Mouse (Mus musculus): ENCODE measurements at regions not wholly inside any gene's neighbourhood (a gene's known extent, or its start where the extent isn't known, plus 50 kb on each side); places are given as distances from the start of the nearest gene placed in this dataset.

DNA sequence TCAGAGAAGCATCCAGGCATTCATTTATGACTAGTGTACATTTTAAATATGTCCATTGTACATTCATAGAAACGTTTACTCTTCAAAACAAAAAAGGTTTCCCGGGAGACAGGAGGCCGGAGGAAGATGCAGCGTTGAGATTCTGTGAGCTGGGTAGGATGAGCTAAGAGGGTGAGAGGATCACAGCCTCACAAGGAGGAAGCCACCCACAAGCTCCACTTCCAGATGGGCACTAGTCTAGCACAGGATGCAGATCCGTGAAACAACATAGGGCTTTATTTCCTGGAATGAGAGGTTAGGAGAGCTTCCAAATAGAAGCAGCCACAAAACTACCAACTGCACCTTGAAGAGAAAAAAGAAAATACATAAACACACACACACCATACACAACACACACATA, 619.4 kb upstream of the Adam5 start:
- H3K9ac ChIP-seq (ENCODE audit: low read length) = no peak overlapping the region
- 78% methylated on average over 5 of the region's 5 CpGs for WGBS
- H3K4me3 ChIP-seq (ENCODE audit: low read depth, low read length) = no peak overlapping the region
- no peaks in the 10 kb centered on the region for H3K4me1 ChIP-seq (ENCODE audit: control insufficient read depth, insufficient read depth, low read length)
- DNase-seq (ENCODE audit: low spot score, missing footprints) (peak; percentile 28), ATAC-seq (ENCODE audit: low FRiP score) (no peak)
- no peak overlapping the region for H3K27ac ChIP-seq (ENCODE audit: low read depth, low read length)
- H3K4me2 ChIP-seq = no peak overlapping the region
- no peaks in the 10 kb centered on the region for H3K36me3 ChIP-seq (ENCODE audit: control insufficient read depth, insufficient read depth, low read length)
- no peaks in the 10 kb centered on the region for H3K27me3 ChIP-seq (ENCODE audit: control insufficient read depth, insufficient read depth, low read length)
- H3K9me3 ChIP-seq (ENCODE audit: control insufficient read depth, low read length) = no peaks in the 10 kb centered on the region

GRCm38 (mm10) chr8:25441057-25441441, 616.9 kb upstream of the Adam5 start:
- 49% methylated on average over 6 of the region's 6 CpGs for WGBS
- Histone ChIP-seq H3K27ac (ENCODE audit: low read depth, low read length) (no peak overlapping the region), H3K4me3 (ENCODE audit: low read depth, low read length) (no peak overlapping the region), H3K9me3 (ENCODE audit: control insufficient read depth, low read length) (no peaks in the 10 kb centered on the region), H3K36me3 (ENCODE audit: control insufficient read depth, insufficient read depth, low read length) (no peaks in the 10 kb centered on the region), H3K4me1 (ENCODE audit: control insufficient read depth, insufficient read depth, low read length) (no peaks in the 10 kb centered on the region), H3K27me3 (ENCODE audit: control insufficient read depth, insufficient read depth, low read length) (no peaks in the 10 kb centered on the region), H3K4me2 (no peak overlapping the region), H3K9ac (ENCODE audit: low read length) (no peak overlapping the region)
- ATAC-seq (ENCODE audit: low FRiP score) (no peak), DNase-seq (ENCODE audit: low spot score, missing footprints) (peak; percentile 37)

- 32% methylated on average over 13 of the region's 13 CpGs for WGBS
Observed at GRCm38 (mm10) chr8:25440391-25441056, 616.4 kb upstream of the Adam5 start.

GRCm38 (mm10) chr8:25439971-25440370, 615.8 kb upstream of the Adam5 start:
- no peaks in the 10 kb centered on the region for H3K36me3 ChIP-seq (ENCODE audit: control insufficient read depth, insufficient read depth, low read length)
- 70% methylated on average over 12 of the region's 12 CpGs for WGBS
- H3K4me1 ChIP-seq (ENCODE audit: control insufficient read depth, insufficient read depth, low read length) = no peaks in the 10 kb centered on the region
- H3K27ac ChIP-seq (ENCODE audit: low read depth, low read length) = no peak overlapping the region
- H3K9me3 ChIP-seq (ENCODE audit: control insufficient read depth, low read length) = no peaks in the 10 kb centered on the region
- no peak overlapping the region for H3K9ac ChIP-seq (ENCODE audit: low read length)
- no peak for DNase-seq (ENCODE audit: low spot score, missing footprints)
- H3K4me2 ChIP-seq = no peak overlapping the region
- H3K4me3 ChIP-seq (ENCODE audit: low read depth, low read length) = no peak overlapping the region
- no peaks in the 10 kb centered on the region for H3K27me3 ChIP-seq (ENCODE audit: control insufficient read depth, insufficient read depth, low read length)
- no peak for ATAC-seq (ENCODE audit: low FRiP score)

More at GRCm38 (mm10) chr8:25440391-25441056, 616.4 kb upstream of the Adam5 start:
- no peak overlapping the region for H3K9ac ChIP-seq (ENCODE audit: low read length)
- no peaks in the 10 kb centered on the region for H3K9me3 ChIP-seq (ENCODE audit: control insufficient read depth, low read length)
- H3K4me3 ChIP-seq (ENCODE audit: low read depth, low read length) = no peak overlapping the region
- ATAC-seq (ENCODE audit: low FRiP score) = no peak
- no peaks in the 10 kb centered on the region for H3K36me3 ChIP-seq (ENCODE audit: control insufficient read depth, insufficient read depth, low read length)
- no peak overlapping the region for H3K4me2 ChIP-seq
- no peaks in the 10 kb centered on the region for H3K27me3 ChIP-seq (ENCODE audit: control insufficient read depth, insufficient read depth, low read length)
- DNase-seq (ENCODE audit: low spot score, missing footprints) = peak; percentile 82
- H3K27ac ChIP-seq (ENCODE audit: low read depth, low read length) = no peak overlapping the region
- no peaks in the 10 kb centered on the region for H3K4me1 ChIP-seq (ENCODE audit: control insufficient read depth, insufficient read depth, low read length)

DNA sequence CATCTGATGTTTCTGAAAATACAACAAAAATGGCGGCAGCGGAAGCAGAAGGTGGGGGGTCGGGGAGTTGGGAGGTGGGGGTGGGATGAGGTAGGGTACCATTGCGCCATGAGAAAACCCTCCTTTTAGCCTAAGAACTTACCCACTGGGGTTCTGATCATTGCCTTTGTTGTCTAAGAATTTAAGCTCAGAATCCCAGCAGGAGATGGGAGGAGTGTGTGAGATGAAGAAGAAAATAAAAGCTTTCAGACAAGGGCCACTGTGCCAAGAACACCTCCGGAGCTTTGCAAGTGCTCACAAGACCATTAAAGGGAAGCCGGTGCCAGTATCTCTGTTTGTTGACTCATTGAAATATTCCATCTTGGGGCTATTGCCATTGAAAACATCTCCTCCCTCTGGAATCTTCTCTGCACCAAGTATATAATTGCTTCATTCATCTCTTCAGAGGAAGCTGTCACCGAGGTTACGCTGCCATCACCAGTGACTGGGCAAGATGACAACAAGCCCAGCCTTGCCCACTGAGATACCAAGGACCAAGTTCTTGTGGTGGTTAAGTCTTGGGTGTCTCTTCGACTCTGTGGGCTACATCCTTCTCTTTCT, 614.0 kb upstream of the Adam5 start:
- Histone ChIP-seq H3K4me3 (ENCODE audit: low read depth, low read length) (no peak overlapping the region), H3K9ac (ENCODE audit: low read length) (no peak overlapping the region), H3K4me1 (ENCODE audit: control insufficient read depth, insufficient read depth, low read length) (no peaks in the 10 kb centered on the region), H3K4me2 (no peak overlapping the region), H3K36me3 (ENCODE audit: control insufficient read depth, insufficient read depth, low read length) (no peaks in the 10 kb centered on the region), H3K27ac (ENCODE audit: low read depth, low read length) (no peak overlapping the region), H3K27me3 (ENCODE audit: control insufficient read depth, insufficient read depth, low read length) (no peaks in the 10 kb centered on the region), H3K9me3 (ENCODE audit: control insufficient read depth, low read length) (no peaks in the 10 kb centered on the region)
- no peak for ATAC-seq (ENCODE audit: low FRiP score)
- WGBS = 77% methylated on average over 9 of the region's 9 CpGs
- no peak for DNase-seq (ENCODE audit: low spot score, missing footprints)

DNA sequence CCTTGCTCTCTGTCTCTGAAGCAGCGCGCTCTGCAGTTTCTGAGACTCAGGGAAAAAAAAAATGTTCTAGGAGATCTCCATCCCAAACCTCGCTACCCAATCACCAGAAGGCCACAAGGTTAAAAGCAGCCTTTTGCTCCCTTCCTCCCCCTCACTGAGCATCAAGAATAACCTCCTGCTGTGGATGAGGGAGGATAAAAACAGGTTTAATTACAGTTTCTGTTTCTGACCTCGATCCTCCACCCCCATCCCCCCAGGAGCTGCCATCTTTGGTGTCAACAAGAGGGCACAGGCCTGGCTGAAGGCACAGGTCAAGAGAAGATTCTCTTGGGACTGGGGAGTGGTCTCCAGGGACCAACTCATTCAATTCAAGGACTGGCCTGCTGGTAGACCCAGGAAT, 613.0 kb upstream of the Adam5 start:
- Histone ChIP-seq H3K9me3 (ENCODE audit: control insufficient read depth, low read length) (no peaks in the 10 kb centered on the region), H3K36me3 (ENCODE audit: control insufficient read depth, insufficient read depth, low read length) (no peaks in the 10 kb centered on the region), H3K4me3 (ENCODE audit: low read depth, low read length) (no peak overlapping the region), H3K4me1 (ENCODE audit: control insufficient read depth, insufficient read depth, low read length) (no peaks in the 10 kb centered on the region), H3K9ac (ENCODE audit: low read length) (no peak overlapping the region), H3K27me3 (ENCODE audit: control insufficient read depth, insufficient read depth, low read length) (no peaks in the 10 kb centered on the region), H3K4me2 (no peak overlapping the region), H3K27ac (ENCODE audit: low read depth, low read length) (no peak overlapping the region)
- DNase-seq (ENCODE audit: low spot score, missing footprints) (no peak), ATAC-seq (ENCODE audit: low FRiP score) (no peak)
- WGBS = 31% methylated on average over 4 of the region's 4 CpGs

DNA sequence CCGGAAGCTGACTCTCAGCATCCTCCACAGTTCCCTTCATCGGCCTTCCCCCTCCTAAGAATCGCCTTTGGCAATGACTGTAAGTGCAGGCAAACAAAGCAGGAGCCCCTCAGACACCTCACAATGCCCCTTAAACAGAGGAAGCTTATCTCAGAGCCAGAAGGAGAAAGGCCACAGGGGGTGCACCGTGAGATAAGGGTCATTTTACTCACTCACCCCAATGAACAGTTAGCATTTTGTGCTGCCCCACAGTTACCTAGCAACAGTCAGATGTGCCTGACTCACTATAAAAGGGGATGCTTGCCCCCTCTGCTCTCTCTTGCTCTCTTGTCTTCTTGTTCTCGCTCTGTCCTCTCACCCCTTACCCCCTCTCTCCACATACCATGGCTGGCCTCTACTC, 606.4 kb upstream of the Adam5 start:
- Histone ChIP-seq H3K4me3 (ENCODE audit: low read depth, low read length) (no peak overlapping the region), H3K36me3 (ENCODE audit: control insufficient read depth, insufficient read depth, low read length) (no peaks in the 10 kb centered on the region), H3K4me1 (ENCODE audit: control insufficient read depth, insufficient read depth, low read length) (peaks cover 8% of the 10 kb centered on the region), H3K27me3 (ENCODE audit: control insufficient read depth, insufficient read depth, low read length) (no peaks in the 10 kb centered on the region), H3K27ac (ENCODE audit: low read depth, low read length) (no peak overlapping the region), H3K4me2 (no peak overlapping the region), H3K9ac (ENCODE audit: low read length) (no peak overlapping the region), H3K9me3 (ENCODE audit: control insufficient read depth, low read length) (peaks cover 3% of the 10 kb centered on the region; the same call in 1 of the 2 replicates)
- DNase-seq (ENCODE audit: low spot score, missing footprints) (no peak), ATAC-seq (ENCODE audit: low FRiP score) (no peak)
- WGBS = 28% methylated on average over 5 of the region's 5 CpGs

- H3K4me3 ChIP-seq (ENCODE audit: low read depth, low read length) = no peak overlapping the region
- H3K27ac ChIP-seq (ENCODE audit: low read depth, low read length) = no peak overlapping the region
- H3K4me2 ChIP-seq = no peak overlapping the region
- no peaks in the 10 kb centered on the region for H3K36me3 ChIP-seq (ENCODE audit: control insufficient read depth, insufficient read depth, low read length)
- H3K4me1 ChIP-seq (ENCODE audit: control insufficient read depth, insufficient read depth, low read length) = peaks cover 8% of the 10 kb centered on the region
- peaks cover 3% of the 10 kb centered on the region; the same call in 1 of the 2 replicates for H3K9me3 ChIP-seq (ENCODE audit: control insufficient read depth, low read length)
- H3K27me3 ChIP-seq (ENCODE audit: control insufficient read depth, insufficient read depth, low read length) = no peaks in the 10 kb centered on the region
- peak; percentile 55 for ATAC-seq (ENCODE audit: low FRiP score)
- DNase-seq (ENCODE audit: low spot score, missing footprints) = no peak
- no peak overlapping the region for H3K9ac ChIP-seq (ENCODE audit: low read length)
- 72% methylated on average over 18 of the region's 19 CpGs for WGBS
Observed at GRCm38 (mm10) chr8:25429846-25430482, 605.8 kb upstream of the Adam5 start.

DNA sequence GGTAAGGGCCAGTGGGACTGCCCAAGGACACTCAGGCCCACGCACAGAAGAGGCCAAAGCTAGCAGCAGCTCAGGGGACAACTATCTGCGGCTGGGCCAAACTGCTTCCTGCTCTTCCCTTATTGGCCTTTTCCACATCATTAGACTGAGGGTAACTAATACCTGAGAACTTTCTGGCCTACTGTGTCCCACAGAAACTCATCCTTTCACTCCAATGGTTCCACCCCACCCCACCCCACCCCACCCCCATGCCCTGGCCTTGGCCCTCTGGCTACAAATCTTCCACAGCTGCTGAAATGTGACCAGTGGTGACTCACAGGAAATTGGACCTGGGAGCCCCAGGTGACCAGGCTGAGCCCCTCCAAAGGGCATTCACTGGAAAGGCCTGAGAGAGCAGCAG, 604.6 kb upstream of the Adam5 start:
- no peak overlapping the region for H3K4me3 ChIP-seq (ENCODE audit: low read depth, low read length)
- H3K27me3 ChIP-seq (ENCODE audit: control insufficient read depth, insufficient read depth, low read length) = no peaks in the 10 kb centered on the region
- H3K4me1 ChIP-seq (ENCODE audit: control insufficient read depth, insufficient read depth, low read length) = peaks cover 8% of the 10 kb centered on the region
- no peak overlapping the region for H3K4me2 ChIP-seq
- H3K9me3 ChIP-seq (ENCODE audit: control insufficient read depth, low read length) = peaks cover 3% of the 10 kb centered on the region; the same call in 1 of the 2 replicates
- no peak overlapping the region for H3K9ac ChIP-seq (ENCODE audit: low read length)
- WGBS = 71% methylated on average over 2 of the region's 2 CpGs
- H3K36me3 ChIP-seq (ENCODE audit: control insufficient read depth, insufficient read depth, low read length) = no peaks in the 10 kb centered on the region
- ATAC-seq (ENCODE audit: low FRiP score) = no peak
- no peak for DNase-seq (ENCODE audit: low spot score, missing footprints)
- no peak overlapping the region for H3K27ac ChIP-seq (ENCODE audit: low read depth, low read length)

Data from midbrain, embryonic 11.5 days (tissue).